Mouse (Mus musculus) hindbrain, embryonic 15.5 days (tissue): ENCODE results near the gene Iqsec1. TPM values are rescaled to one million over a fixed set of nuclear protein-coding genes. Genes with fewer than 3 reads are reported as not detected.
A peak's percentile ranks its signal among the peaks of the same experiment; 100 is the strongest.

Experiments used
- ATAC-seq: fragments of 200-750 bp; cut with Nextera tagmentation; 2 replicates; pipeline ENCODE4 v1.8.0; 2017; ENCODE audit warnings: low read depth, moderate number of reproducible peaks, moderate TSS enrichment; ENCODE audit not compliant: low FRiP score
- H3K27ac ChIP-seq: fragments of 300-500 bp; sonication (generic); replicated peaks from 2 replicates; pipeline ENCODE4 v1.5.1; 2015; ENCODE audit warnings: mild to moderate bottlenecking, inconsistent platforms
- H3K27me3 ChIP-seq: fragments of 300-500 bp; sonication (generic); 2 replicates; pipeline ENCODE4 v1.6.1; 2015; ENCODE audit warnings: control low read depth, inconsistent platforms
- H3K36me3 ChIP-seq: fragments of 300-500 bp; sonication (generic); 2 replicates; pipeline ENCODE4 v1.6.1; 2015; ENCODE audit warnings: control low read depth, inconsistent platforms
- H3K4me1 ChIP-seq: fragments of 300-500 bp; sonication (generic); replicated peaks from 2 replicates; pipeline ENCODE4 v1.6.1; 2015; ENCODE audit warnings: control low read depth, inconsistent platforms
- H3K4me2 ChIP-seq: fragments of 300-500 bp; sonication (generic); 2 replicates; pipeline ENCODE4 v1.6.1; 2015; ENCODE audit warnings: moderate library complexity, mild to moderate bottlenecking, inconsistent platforms
- H3K4me3 ChIP-seq: fragments of 300-500 bp; sonication (generic); 2 replicates; pipeline ENCODE4 v1.5.1; 2015; ENCODE audit warnings: mild to moderate bottlenecking, inconsistent platforms
- H3K9ac ChIP-seq: fragments of 300-500 bp; sonication (generic); 2 replicates; pipeline ENCODE4 v1.6.1; 2015; ENCODE audit warnings: inconsistent platforms
- H3K9me3 ChIP-seq: fragments of 300-500 bp; sonication (generic); 2 replicates; pipeline ENCODE4 v1.6.1; 2016; ENCODE audit warnings: control low read depth, inconsistent platforms
- WGBS: fragments of 180-500 bp; shearing (Covaris S2); methylation state at CpG from one replicate; pipeline ENCODE4 v1.1.7; 2015; 5-methylcytosine and 5-hydroxymethylcytosine counted together
- polyA plus RNA-seq: library from polyadenylated mRNA; unstranded; fragments of >200 nt; fragmentation: Nextera tagmentation; extraction: Ambion mirVana; gene quantifications from 2 replicates; pipeline ENCODE4 v1.2.1, GENCODE M21; 2015

Gene Iqsec1
- polyA plus RNA-seq, 1 experiment from 2014 or later, result 23.3 TPM

GRCm38 (mm10) chr6:90915585-90915984 lies 72.9 kb downstream of the Iqsec1 start:
- no peak overlapping the region for H3K9ac ChIP-seq
- ATAC-seq, result peak; percentile 59; the same call in 1 of the 2 replicates
- no peak overlapping the region for H3K27ac ChIP-seq

GRCm38 (mm10) chr6:90913771-90914170 lies 74.7 kb downstream of the Iqsec1 start:
- no peaks in the 10 kb centered on the region for H3K27me3 ChIP-seq

More at GRCm38 (mm10) chr6:90915585-90915984, 72.9 kb downstream of the Iqsec1 start:
- no peaks in the 10 kb centered on the region for H3K9me3 ChIP-seq
- peaks cover 22% of the 10 kb centered on the region for H3K4me1 ChIP-seq
- no peak overlapping the region for H3K4me3 ChIP-seq
- WGBS, result 43% methylated on average over 2 of the region's 2 CpGs
- H3K36me3 ChIP-seq, result no peaks in the 10 kb centered on the region
- no peak overlapping the region for H3K4me2 ChIP-seq
- H3K27me3 ChIP-seq, result no peaks in the 10 kb centered on the region

DNA sequence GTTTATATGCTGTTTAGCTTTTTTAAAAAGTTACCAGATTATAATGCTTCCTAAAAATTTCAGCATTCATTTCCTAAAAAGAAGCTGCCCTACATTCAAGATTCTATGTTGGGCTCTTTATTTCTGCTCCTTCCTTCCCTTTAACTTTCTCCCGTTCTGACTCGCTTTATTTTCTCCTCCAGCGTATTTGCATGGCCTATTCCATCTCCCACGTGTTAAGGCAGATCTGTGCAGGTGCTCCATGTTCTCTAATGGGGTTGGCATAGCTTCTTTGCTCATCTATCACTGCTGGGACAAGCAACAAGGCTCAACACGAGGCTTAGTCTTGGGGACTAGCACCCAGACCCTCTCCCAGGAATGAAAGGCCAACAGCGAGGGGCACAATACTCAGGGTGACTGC lies 75.7 kb downstream of the Iqsec1 start:
- Histone ChIP-seq H3K9ac (no peak overlapping the region), H3K36me3 (no peaks in the 10 kb centered on the region), H3K4me2 (no peak overlapping the region), H3K27me3 (no peaks in the 10 kb centered on the region), H3K27ac (no peak overlapping the region), H3K4me3 (no peak overlapping the region), H3K9me3 (no peaks in the 10 kb centered on the region), H3K4me1 (peaks cover 8% of the 10 kb centered on the region; the same call in 1 of the 2 replicates)
- WGBS, result 82% methylated on average over 6 of the region's 6 CpGs
- no peak for ATAC-seq

More at GRCm38 (mm10) chr6:90913771-90914170, 74.7 kb downstream of the Iqsec1 start:
- ATAC-seq, result no peak
- H3K9ac ChIP-seq, result no peak overlapping the region
- H3K9me3 ChIP-seq, result no peaks in the 10 kb centered on the region
- H3K4me2 ChIP-seq, result no peak overlapping the region
- H3K4me3 ChIP-seq, result no peak overlapping the region
- WGBS, result 92% methylated on average over 5 of the region's 5 CpGs
- no peak overlapping the region for H3K27ac ChIP-seq
- no peaks in the 10 kb centered on the region for H3K36me3 ChIP-seq
- H3K4me1 ChIP-seq, result peaks cover 8% of the 10 kb centered on the region; the same call in 1 of the 2 replicates

GRCm38 (mm10) chr6:90904143-90904542 lies 84.3 kb downstream of the Iqsec1 start:
- no peak overlapping the region for H3K27ac ChIP-seq
- H3K36me3 ChIP-seq, result no peaks in the 10 kb centered on the region
- WGBS, result 88% methylated on average over 2 of the region's 2 CpGs
- H3K4me1 ChIP-seq, result peaks cover 8% of the 10 kb centered on the region; the same call in 1 of the 2 replicates
- no peaks in the 10 kb centered on the region for H3K9me3 ChIP-seq
- H3K9ac ChIP-seq, result no peak overlapping the region
- no peak for ATAC-seq
- H3K4me3 ChIP-seq, result no peak overlapping the region
- no peaks in the 10 kb centered on the region for H3K27me3 ChIP-seq
- no peak overlapping the region for H3K4me2 ChIP-seq

GRCm38 (mm10) chr6:90900302-90900701 lies 88.2 kb downstream of the Iqsec1 start:
- WGBS, result 46% methylated on average over 6 of the region's 6 CpGs
- no peak overlapping the region for H3K4me3 ChIP-seq
- H3K4me1 ChIP-seq, result peaks cover 8% of the 10 kb centered on the region; the same call in 1 of the 2 replicates
- H3K9me3 ChIP-seq, result no peaks in the 10 kb centered on the region
- no peaks in the 10 kb centered on the region for H3K36me3 ChIP-seq
- no peak overlapping the region for H3K4me2 ChIP-seq
- no peak overlapping the region for H3K27ac ChIP-seq
- no peak overlapping the region for H3K9ac ChIP-seq
- ATAC-seq, result no peak
- no peaks in the 10 kb centered on the region for H3K27me3 ChIP-seq

DNA sequence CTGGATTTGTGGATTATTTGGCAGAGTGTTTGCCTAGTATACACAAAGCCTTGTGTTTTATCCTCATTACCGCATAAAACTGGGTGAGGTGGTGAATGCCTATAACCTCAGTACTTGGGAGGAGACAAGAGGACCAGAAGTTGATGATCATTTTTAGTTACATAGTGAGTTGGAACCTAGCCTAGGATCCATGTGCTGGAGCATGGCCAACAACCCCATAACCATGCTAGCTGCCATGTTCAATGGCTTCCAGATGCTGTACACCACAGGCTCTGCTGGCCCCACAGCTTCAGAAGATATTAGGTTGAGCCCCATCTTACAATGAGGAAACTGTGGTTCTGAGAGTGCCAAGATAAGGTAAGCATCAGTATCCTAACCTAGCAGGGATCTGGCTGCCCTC lies 89.2 kb downstream of the Iqsec1 start:
- Histone ChIP-seq H3K4me2 (no peak overlapping the region), H3K4me1 (peaks cover 8% of the 10 kb centered on the region; the same call in 1 of the 2 replicates), H3K9me3 (no peaks in the 10 kb centered on the region), H3K27ac (no peak overlapping the region), H3K27me3 (no peaks in the 10 kb centered on the region), H3K9ac (no peak overlapping the region), H3K4me3 (no peak overlapping the region), H3K36me3 (no peaks in the 10 kb centered on the region)
- ATAC-seq, result no peak
- WGBS, result 84% methylated on average over 1 of the region's 1 CpGs

DNA sequence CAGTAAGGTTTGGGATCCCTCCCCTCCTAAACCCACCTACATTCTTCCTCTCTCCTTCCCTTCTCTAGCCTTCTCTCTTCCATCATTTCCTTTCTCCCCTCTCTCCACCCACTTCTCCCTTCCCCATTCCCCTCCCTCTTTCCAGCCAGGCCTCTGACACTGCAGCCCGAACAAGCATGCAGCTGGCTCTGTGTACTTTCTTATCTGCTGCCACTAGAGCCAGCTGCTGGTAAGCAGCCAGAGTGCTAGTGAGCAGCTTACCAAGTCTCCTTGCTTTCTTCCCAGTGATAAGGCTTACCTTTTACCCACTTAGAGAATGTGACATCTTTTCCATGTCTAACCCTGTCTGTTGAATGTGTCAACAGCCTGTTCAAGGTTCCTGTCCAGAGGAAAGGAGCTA lies 90.4 kb downstream of the Iqsec1 start:
- Histone ChIP-seq H3K9ac (no peak overlapping the region), H3K4me1 (peaks cover 8% of the 10 kb centered on the region; the same call in 1 of the 2 replicates), H3K9me3 (no peaks in the 10 kb centered on the region), H3K27ac (no peak overlapping the region), H3K36me3 (no peaks in the 10 kb centered on the region), H3K4me2 (no peak overlapping the region), H3K4me3 (no peak overlapping the region), H3K27me3 (no peaks in the 10 kb centered on the region)
- 28% methylated on average over 1 of the region's 1 CpGs for WGBS
- ATAC-seq, result no peak

- Histone ChIP-seq H3K27me3 (no peaks in the 10 kb centered on the region), H3K36me3 (no peaks in the 10 kb centered on the region), H3K4me3 (no peak overlapping the region), H3K9ac (no peak overlapping the region), H3K27ac (no peak overlapping the region), H3K4me2 (no peak overlapping the region), H3K4me1 (no peaks in the 10 kb centered on the region), H3K9me3 (no peaks in the 10 kb centered on the region)
- 83% methylated on average over 1 of the region's 1 CpGs for WGBS
- no peak for ATAC-seq
Measured at GRCm38 (mm10) chr6:90892401-90892800, 96.1 kb downstream of the Iqsec1 start.

GRCm38 (mm10) chr6:90889356-90890285 lies 98.9 kb downstream of the Iqsec1 start:
- Histone ChIP-seq H3K9me3 (no peaks in the 10 kb centered on the region), H3K4me2 (no peak overlapping the region), H3K4me1 (no peaks in the 10 kb centered on the region), H3K27me3 (no peaks in the 10 kb centered on the region), H3K27ac (no peak overlapping the region), H3K4me3 (no peak overlapping the region), H3K36me3 (no peaks in the 10 kb centered on the region), H3K9ac (no peak overlapping the region)
- WGBS, result 76% methylated on average over 7 of the region's 7 CpGs
- no peak for ATAC-seq

DNA sequence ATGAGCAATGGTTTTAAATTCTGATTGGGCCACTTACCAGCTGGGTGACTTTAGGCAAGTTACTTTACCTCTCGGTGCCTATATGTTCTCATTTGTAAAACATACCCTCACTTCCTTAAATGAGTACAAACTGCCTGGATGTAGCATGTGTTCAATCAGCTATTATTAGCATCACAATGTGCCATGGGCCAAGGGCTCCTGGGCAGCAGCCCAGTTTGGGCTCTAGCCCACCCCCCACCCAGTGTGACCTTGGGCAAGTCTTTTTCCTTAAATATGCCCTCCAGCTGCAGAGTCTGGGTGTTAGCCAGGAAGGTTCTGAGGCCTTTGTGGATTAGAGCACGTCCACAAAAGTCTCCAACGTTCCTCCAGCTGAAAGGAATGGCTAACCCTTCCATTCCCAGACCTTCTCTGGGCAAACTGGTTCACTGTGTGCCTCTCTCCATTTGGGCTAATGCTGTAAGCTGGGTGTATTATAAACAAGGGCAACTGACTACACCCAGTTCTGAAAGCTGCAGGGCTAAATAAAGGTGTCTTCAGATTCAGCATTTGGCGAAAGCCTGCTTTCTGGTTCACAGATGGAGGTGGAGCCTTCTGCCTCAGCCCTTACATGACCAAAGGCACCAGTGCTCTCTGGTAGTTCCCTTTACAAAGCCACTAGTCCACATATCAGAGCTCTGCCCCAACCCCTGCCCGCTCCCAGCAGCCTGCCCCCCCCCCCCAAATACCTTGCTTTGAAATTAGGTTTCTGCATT lies 101.3 kb downstream of the Iqsec1 start:
- Histone ChIP-seq H3K4me1 (no peaks in the 10 kb centered on the region), H3K4me2 (no peak overlapping the region), H3K4me3 (no peak overlapping the region), H3K9ac (no peak overlapping the region), H3K9me3 (no peaks in the 10 kb centered on the region), H3K27me3 (no peaks in the 10 kb centered on the region), H3K36me3 (no peaks in the 10 kb centered on the region), H3K27ac (no peak overlapping the region)
- 65% methylated on average over 5 of the region's 5 CpGs for WGBS
- no peak for ATAC-seq

DNA sequence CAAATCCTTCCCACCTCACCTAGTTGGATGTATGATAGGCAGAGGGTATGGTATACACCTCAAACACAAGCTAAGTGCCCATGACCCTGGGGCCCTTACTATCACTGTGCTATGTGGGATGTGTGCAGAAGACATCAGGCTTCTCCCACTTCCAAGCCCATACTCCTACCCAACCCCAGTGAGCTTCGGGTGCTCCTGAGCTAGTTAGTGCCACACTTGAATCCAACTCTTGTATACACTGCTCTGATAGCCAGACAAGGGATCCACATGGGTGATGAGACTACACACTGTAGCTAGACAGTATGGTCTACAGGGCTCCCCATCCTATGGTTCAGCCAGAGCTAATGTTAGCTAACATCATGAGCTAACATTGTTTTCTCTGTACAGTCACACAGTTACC lies 102.9 kb downstream of the Iqsec1 start:
- no peaks in the 10 kb centered on the region; the same call in 1 of the 2 replicates for H3K4me1 ChIP-seq
- no peak overlapping the region for H3K27ac ChIP-seq
- H3K4me2 ChIP-seq, result no peak overlapping the region
- H3K9ac ChIP-seq, result no peak overlapping the region
- no peak for ATAC-seq
- H3K27me3 ChIP-seq, result no peaks in the 10 kb centered on the region
- WGBS, result 97% methylated on average over 1 of the region's 1 CpGs
- H3K36me3 ChIP-seq, result no peaks in the 10 kb centered on the region
- H3K9me3 ChIP-seq, result no peaks in the 10 kb centered on the region
- H3K4me3 ChIP-seq, result no peak overlapping the region

- no peaks in the 10 kb centered on the region for H3K9me3 ChIP-seq
- no peak for ATAC-seq
- H3K36me3 ChIP-seq, result no peaks in the 10 kb centered on the region
- H3K27me3 ChIP-seq, result no peaks in the 10 kb centered on the region
- no peak overlapping the region for H3K4me2 ChIP-seq
- H3K27ac ChIP-seq, result no peak overlapping the region
- no peak overlapping the region for H3K9ac ChIP-seq
- 37% methylated on average over 1 of the region's 1 CpGs for WGBS
- peaks cover 3% of the 10 kb centered on the region for H3K4me1 ChIP-seq
- H3K4me3 ChIP-seq, result no peak overlapping the region
Measured at GRCm38 (mm10) chr6:90884631-90885030, 103.9 kb downstream of the Iqsec1 start.
